Mouse (Mus musculus) limb, embryonic 14.5 days (tissue): ENCODE results near the gene Ptpn3. TPM values are rescaled to one million over a fixed set of nuclear protein-coding genes. Genes with fewer than 3 reads are reported as not detected.

Experiments used
- ATAC-seq: fragments of 200-750 bp; cut with Nextera tagmentation; 2 replicates; pipeline ENCODE4 v1.8.0; 2017; ENCODE audit warnings: low read depth, moderate number of reproducible peaks, moderate TSS enrichment; ENCODE audit not compliant: low FRiP score
- DNase-seq: peaks from one replicate; pipeline ENCODE4 v3.0.0-alpha.2; 2015; ENCODE audit warnings: low spot score
- H3K27ac ChIP-seq: fragments of 300-500 bp; sonication (generic); replicated peaks from 2 replicates; pipeline ENCODE4 v1.5.1; 2014; ENCODE audit warnings: low read depth, mild to moderate bottlenecking, low read length, moderate library complexity, mixed read lengths
- H3K27me3 ChIP-seq: fragments of 300-500 bp; sonication (generic); 2 replicates; pipeline ENCODE4 v1.6.1; 2014; ENCODE audit warnings: low read length, mixed read lengths; ENCODE audit not compliant: control insufficient read depth, insufficient read depth
- H3K36me3 ChIP-seq: fragments of 300-500 bp; sonication (generic); 2 replicates; pipeline ENCODE4 v1.6.1; 2014; ENCODE audit warnings: mild to moderate bottlenecking, low read length, moderate library complexity, mixed read lengths; ENCODE audit not compliant: control insufficient read depth, insufficient read depth
- H3K4me1 ChIP-seq: fragments of 300-500 bp; sonication (generic); 2 replicates; pipeline ENCODE4 v1.6.1; 2014; ENCODE audit warnings: antibody characterized with exemption, low read length, mixed read lengths; ENCODE audit not compliant: control insufficient read depth, insufficient read depth
- H3K4me2 ChIP-seq: fragments of 300-500 bp; sonication (generic); replicated peaks from 2 replicates; pipeline ENCODE4 v1.6.1; 2014; ENCODE audit warnings: low read depth, mild to moderate bottlenecking, low read length, moderate library complexity; ENCODE audit not compliant: severe bottlenecking
- H3K4me3 ChIP-seq: fragments of 300-500 bp; sonication (generic); replicated peaks from 2 replicates; pipeline ENCODE4 v1.5.1; 2014; ENCODE audit warnings: low read length
- H3K9ac ChIP-seq: fragments of 300-500 bp; sonication (generic); 2 replicates; pipeline ENCODE4 v1.6.1; 2014; ENCODE audit warnings: mild to moderate bottlenecking, low read depth, low read length, moderate library complexity; ENCODE audit not compliant: severe bottlenecking
- H3K9me3 ChIP-seq: fragments of 300-500 bp; sonication (generic); 2 replicates; pipeline ENCODE4 v1.6.1; 2016; ENCODE audit warnings: low read length; ENCODE audit not compliant: control insufficient read depth
- POLR2A ChIP-seq: fragments of 200-500 bp; IDR thresholded peaks from 2 replicates; pipeline ENCODE4 v1.8.0; 2012; ENCODE audit warnings: inconsistent platforms, mild to moderate bottlenecking, moderate library complexity, borderline replicate concordance; ENCODE audit not compliant: insufficient read depth, insufficient read length; ENCODE audit errors: extremely low read depth
- WGBS: fragments of 180-500 bp; shearing (Covaris S2); extraction: QIAGEN DNeasy Blood & Tissue Kit; methylation state at CpG from one replicate; pipeline ENCODE4 v1.1.7; 2014; 5-methylcytosine and 5-hydroxymethylcytosine counted together
- polyA plus RNA-seq, 2 experiments: library from polyadenylated mRNA; depleted of rRNA in 1 of 2; stranded (reverse) in 1 of 2; unstranded in 1 of 2; fragments of >200 nt; fragmentation: Nextera tagmentation in 1 of 2; extraction: Ambion mirVana in 1 of 2; gene quantifications; 2 replicates each; pipeline versions ENCODE4 v1.2.1 to v1.2.3; 2012 to 2014

Gene Ptpn3
- polyA plus RNA-seq (2012; rRNA removed): 3.7 and 4.7 TPM in 2 replicates
- 2.9 and 3.4 TPM in 2 replicates for polyA plus RNA-seq (2014; fragmentation: Nextera tagmentation; extraction: Ambion mirVana)

- H3K27ac ChIP-seq: 0 out of 2 replicates have a peak within 1 kb of the TSS, but pooled peaks have one; percentile 28
- H3K4me3 ChIP-seq: peak within 1 kb of the TSS; percentile 81
These were observed at the start of gene Ptpn3 for GRCm38 (mm10) chr4:57301410-57302313. Ptpn3 (minus strand) TSS chr4:57301837.

DNA sequence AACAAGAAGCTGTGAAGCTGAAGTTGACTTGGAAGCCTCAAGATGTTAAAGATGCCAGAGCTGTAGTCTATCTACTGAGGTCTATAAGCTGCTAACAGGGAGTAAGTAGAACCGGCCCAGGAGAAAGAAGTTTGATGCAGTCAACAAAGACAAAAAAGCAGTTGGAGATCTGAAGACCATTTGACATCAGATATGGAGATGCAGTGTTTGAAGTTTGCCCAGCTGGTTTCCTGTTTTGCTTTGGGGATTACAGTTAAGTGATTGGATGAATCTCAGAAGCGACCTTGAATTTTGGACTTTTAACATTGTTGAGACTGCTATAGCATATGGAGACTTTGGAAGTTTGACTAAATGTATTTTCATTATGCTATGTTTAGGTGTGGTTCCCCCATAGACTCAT lies 48.9 kb upstream of the Ptpn3 start:
- Histone ChIP-seq H3K4me3 (no peak overlapping the region), H3K4me2 (no peak overlapping the region), H3K27me3 (no peaks in the 10 kb centered on the region), H3K4me1 (no peaks in the 10 kb centered on the region), H3K9ac (no peak overlapping the region), H3K36me3 (no peaks in the 10 kb centered on the region), H3K27ac (no peak overlapping the region), H3K9me3 (no peaks in the 10 kb centered on the region)
- no peak for DNase-seq
- WGBS: 93% methylated on average over 2 of the region's 2 CpGs
- ATAC-seq: no peak
- TF ChIP-seq POLR2A: no peak

More at GRCm38 (mm10) chr4:57301410-57302313, at the start of gene Ptpn3:
- Histone ChIP-seq H3K36me3 (no peaks in the 10 kb centered on the region), H3K9me3 (no peaks in the 10 kb centered on the region), H3K4me1 (peaks cover 12% of the 10 kb centered on the region; the same call in 1 of the 2 replicates), H3K27me3 (no peaks in the 10 kb centered on the region), H3K4me2 (peak within 1 kb of the TSS; percentile 95), H3K9ac (peak within 1 kb of the TSS; percentile 40)
- 3% methylated on average over 42 of the region's 42 CpGs for WGBS
- ATAC-seq (peak; percentile 77), DNase-seq (peak; percentile 75)
- TF ChIP-seq POLR2A: 0 out of 2 replicates have a peak, but pooled peaks have one; percentile 34

GRCm38 (mm10) chr4:57343996-57344395 lies 42.4 kb upstream of the Ptpn3 start:
- H3K4me3 ChIP-seq: no peak overlapping the region
- no peak for TF ChIP-seq POLR2A
- no peaks in the 10 kb centered on the region for H3K4me1 ChIP-seq
- H3K27ac ChIP-seq: no peak overlapping the region
- 94% methylated on average over 7 of the region's 7 CpGs for WGBS
- ATAC-seq (no peak), DNase-seq (no peak)
- no peaks in the 10 kb centered on the region for H3K27me3 ChIP-seq
- no peaks in the 10 kb centered on the region for H3K36me3 ChIP-seq
- no peaks in the 10 kb centered on the region for H3K9me3 ChIP-seq
- no peak overlapping the region for H3K4me2 ChIP-seq
- H3K9ac ChIP-seq: no peak overlapping the region

DNA sequence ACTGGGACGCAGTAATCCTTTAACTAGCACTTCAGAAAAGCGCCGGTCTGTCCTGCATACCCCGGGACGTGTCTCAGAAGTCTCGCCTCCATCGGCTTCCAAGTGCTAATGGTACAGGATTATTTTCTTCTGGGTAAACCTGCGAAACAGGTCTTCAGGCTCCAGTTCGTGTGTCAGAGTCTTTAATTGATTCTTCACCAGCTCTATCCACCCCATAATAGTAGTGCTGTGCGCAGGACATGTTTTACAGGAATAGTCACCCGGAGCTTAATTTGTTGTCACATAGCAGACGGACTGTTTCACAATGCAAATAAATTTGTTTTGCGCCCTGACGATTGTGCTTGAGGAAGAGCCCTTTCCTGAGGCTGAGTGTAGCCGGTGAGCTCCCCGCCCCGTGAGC lies 37.3 kb upstream of the Ptpn3 start:
- H3K27ac ChIP-seq: no peak overlapping the region
- ATAC-seq (no peak), DNase-seq (peak; percentile 47)
- TF ChIP-seq POLR2A: no peak
- no peaks in the 10 kb centered on the region for H3K4me1 ChIP-seq
- no peaks in the 10 kb centered on the region for H3K9me3 ChIP-seq
- no peaks in the 10 kb centered on the region for H3K27me3 ChIP-seq
- H3K36me3 ChIP-seq: no peaks in the 10 kb centered on the region
- H3K4me3 ChIP-seq: no peak overlapping the region
- WGBS: 72% methylated on average over 17 of the region's 17 CpGs
- no peak overlapping the region for H3K9ac ChIP-seq
- no peak overlapping the region for H3K4me2 ChIP-seq

DNA sequence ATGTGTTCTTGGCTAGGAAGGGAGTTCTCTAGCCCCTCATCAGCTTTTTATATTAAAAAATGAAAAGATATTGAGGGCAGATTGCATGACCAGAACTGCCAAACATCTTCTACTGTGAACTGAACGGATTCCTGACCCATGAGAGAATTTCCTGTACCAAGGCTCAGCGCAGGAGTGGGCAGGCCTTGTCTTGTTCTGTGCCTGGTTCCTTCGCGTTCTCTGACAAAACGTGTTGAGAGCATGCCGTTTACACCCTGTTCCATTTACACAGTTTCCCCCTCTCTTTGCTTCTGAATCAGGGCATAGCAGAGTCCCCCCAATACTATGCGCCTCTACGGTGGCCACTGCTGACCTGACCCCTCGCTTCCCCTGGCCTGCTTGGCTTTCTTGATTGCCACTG lies 36.4 kb upstream of the Ptpn3 start:
- H3K4me2 ChIP-seq: no peak overlapping the region
- WGBS: 72% methylated on average over 9 of the region's 9 CpGs
- no peaks in the 10 kb centered on the region for H3K36me3 ChIP-seq
- peak; percentile 5 for DNase-seq
- no peak for ATAC-seq
- H3K4me1 ChIP-seq: no peaks in the 10 kb centered on the region
- no peak overlapping the region for H3K9ac ChIP-seq
- H3K27ac ChIP-seq: peak overlapping the region; percentile 70; the same call in 1 of the 2 replicates
- no peak for TF ChIP-seq POLR2A
- H3K9me3 ChIP-seq: no peaks in the 10 kb centered on the region
- H3K27me3 ChIP-seq: no peaks in the 10 kb centered on the region
- no peak overlapping the region for H3K4me3 ChIP-seq
